Mouse (Mus musculus): ENCODE results near the gene Gtf3c2. TPM values are rescaled to one million over a fixed set of nuclear protein-coding genes. Genes with fewer than 3 reads are reported as not detected.
A peak's percentile ranks its signal among the peaks of the same experiment; 100 is the strongest.

The Gtf3c2 gene
- polyA plus RNA-seq, 1 experiment from 2014 or later = 109 TPM

DNA sequence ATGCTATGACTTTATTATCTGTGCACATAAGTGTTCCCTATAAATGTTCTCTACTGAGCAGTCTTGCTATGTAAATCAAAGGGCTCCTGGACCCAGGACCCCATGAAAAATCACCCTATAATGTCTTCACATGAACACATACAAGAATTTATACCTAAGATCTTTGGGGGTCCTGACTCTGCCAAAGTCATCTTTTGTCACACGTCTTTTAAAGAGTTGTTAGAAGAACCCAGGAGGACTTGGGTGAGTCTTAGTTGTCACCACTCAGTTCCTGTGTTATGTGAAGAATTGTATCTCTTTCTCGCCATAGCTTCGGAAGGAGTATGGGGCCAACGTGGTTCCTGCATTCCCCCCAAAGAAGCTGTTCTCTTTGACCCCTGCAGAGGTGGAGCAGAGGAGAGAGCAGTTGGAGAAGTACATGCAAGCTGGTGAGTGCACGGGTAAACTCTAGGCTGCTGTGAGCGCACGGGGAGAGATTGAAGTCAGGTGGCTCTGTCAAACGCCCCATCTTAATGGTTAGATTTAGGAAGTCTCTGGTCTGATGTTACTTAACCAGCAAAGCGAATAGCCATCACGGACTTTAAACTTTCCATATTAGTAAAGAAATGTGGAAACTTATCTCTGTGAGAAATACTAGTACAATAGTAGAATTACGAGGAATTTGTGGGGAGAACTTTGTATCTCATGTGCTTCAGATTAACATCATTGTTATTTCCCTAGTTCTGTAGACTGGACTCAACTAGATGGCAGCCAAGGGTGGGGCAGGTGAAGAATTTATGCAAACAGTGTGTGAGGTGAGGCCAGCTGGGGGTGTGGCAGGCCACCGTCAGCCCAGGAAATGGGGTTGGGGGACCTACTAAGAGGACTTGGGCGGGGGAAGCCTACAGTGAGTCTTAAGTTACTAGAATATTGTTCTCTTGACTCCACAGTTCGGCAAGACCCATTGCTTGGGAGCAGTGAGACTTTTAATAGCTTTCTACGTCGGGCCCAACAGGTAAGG, 14.8 kb upstream of the Gtf3c2 start:
- Histone ChIP-seq H3K27me3 (ENCODE audit: control insufficient read depth, insufficient read depth, low read length) (no peaks in the 10 kb centered on the region), H3K9ac (ENCODE audit: low read length) (no peak overlapping the region), H3K4me2 (ENCODE audit: low read depth, low read length, severe bottlenecking) (peak overlapping the region; percentile 77; the same call in 1 of the 2 replicates), H3K36me3 (ENCODE audit: control insufficient read depth, insufficient read depth, low read length) (peaks cover 22% of the 10 kb centered on the region; the same call in 1 of the 2 replicates), H3K4me3 (ENCODE audit: low read depth, low read length) (peak overlapping the region; percentile 83), H3K27ac (ENCODE audit: low read depth, low read length) (no peak overlapping the region), H3K4me1 (replicated peaks; ENCODE audit: control insufficient read depth, insufficient read depth, low read length) (0 out of 2 replicates have a peak, but pooled peaks cover 3% of the 10 kb centered on the region), H3K9me3 (ENCODE audit: control insufficient read depth, low read length) (no peaks in the 10 kb centered on the region)
- DNase-seq (ENCODE audit: low spot score) (no peak), ATAC-seq (replicated peaks; ENCODE audit: low FRiP score) (no peak)
- 94% methylated on average over 16 of the region's 16 CpGs for WGBS

DNA sequence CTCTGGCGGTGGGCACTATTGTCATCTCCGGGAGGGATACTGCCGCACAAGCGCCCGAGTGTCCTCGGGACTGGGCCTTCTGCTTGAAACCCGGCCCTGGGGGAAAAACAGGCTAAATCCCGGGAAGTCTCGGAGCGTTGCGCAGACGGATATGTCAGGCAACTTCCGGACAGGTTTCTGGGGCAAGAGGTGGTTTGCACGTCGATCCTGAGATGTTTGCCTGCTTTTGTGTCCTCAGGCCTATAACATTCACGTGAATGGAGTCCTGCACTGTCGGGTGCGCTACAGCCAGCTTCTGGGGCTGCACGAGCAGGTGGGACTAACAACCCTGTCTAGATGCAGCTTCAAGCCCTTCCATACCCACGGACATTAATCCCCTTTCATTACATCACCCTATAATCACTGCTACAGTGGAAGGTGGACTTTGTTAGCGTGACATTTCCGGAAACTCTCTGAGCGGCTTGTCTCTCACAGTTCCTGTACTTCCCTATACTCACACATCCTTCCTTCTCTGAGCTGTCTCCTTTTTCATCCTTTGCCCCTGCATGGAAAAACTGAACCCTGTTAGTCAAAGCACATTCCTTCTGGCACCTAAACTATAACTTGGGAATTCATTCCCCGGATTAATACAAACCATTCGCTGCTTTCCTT, 13.8 kb upstream of the Gtf3c2 start:
- Histone ChIP-seq H3K36me3 (ENCODE audit: control insufficient read depth, insufficient read depth, low read length) (peaks cover 19% of the 10 kb centered on the region; the same call in 1 of the 2 replicates), H3K27ac (ENCODE audit: low read depth, low read length) (peak overlapping the region; percentile 58; the same call in 1 of the 2 replicates), H3K4me1 (replicated peaks; ENCODE audit: control insufficient read depth, insufficient read depth, low read length) (0 out of 2 replicates have a peak, but pooled peaks cover 3% of the 10 kb centered on the region), H3K4me3 (ENCODE audit: low read depth, low read length) (peak overlapping the region; percentile 83), H3K9me3 (ENCODE audit: control insufficient read depth, low read length) (no peaks in the 10 kb centered on the region), H3K4me2 (ENCODE audit: low read depth, low read length, severe bottlenecking) (peak overlapping the region; percentile 77), H3K27me3 (ENCODE audit: control insufficient read depth, insufficient read depth, low read length) (no peaks in the 10 kb centered on the region), H3K9ac (ENCODE audit: low read length) (peak overlapping the region; percentile 74)
- 12% methylated on average over 25 of the region's 25 CpGs for WGBS
- DNase-seq (ENCODE audit: low spot score) = no peak
- ATAC-seq (replicated peaks; ENCODE audit: low FRiP score) = no peak

DNA sequence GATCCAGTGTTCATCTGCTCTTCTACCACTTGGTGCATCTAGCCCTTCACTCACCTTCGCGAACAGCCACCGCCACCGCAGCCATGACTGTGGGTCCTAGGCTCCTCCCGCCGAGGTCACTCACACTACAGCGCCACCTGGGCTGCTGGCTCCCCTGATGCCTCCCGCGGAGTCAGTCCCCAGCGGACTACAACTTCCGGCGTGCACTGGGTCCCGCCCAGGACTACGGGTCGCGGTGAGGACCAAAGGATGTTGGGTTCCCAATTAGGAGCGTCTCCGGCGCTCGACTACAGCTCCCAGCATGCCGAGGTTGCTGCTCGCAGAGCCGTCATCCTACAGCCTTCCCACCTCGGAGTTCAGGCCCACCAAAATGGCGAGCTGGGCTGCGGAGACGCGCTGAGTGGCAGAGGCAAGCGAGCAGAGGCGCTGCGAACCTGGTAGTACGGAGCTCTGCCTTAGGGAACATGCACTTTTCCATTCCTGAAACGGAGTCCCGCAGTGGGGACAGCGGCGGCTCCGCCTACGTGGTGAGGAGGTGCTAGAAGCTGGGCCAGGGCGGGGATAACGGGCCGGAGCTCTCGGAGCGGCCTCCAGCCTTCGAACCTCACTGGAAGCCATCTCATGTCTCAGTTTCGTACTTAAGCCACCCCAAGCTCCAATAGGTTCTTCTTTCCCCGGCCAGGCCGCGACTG, 13.1 kb upstream of the Gtf3c2 start, which contains the start of the genes Snx17 and Eif2b4:
Gene Snx17 (plus strand): TSS at position 289 of the 692 bp plus-strand sequence.
Gene Eif2b4 (minus strand): TSS at position 492 of the 692 bp plus-strand sequence.
- H3K4me1 ChIP-seq (replicated peaks; ENCODE audit: control insufficient read depth, insufficient read depth, low read length) = 0 out of 2 replicates have a peak, but pooled peaks cover 3% of the 10 kb centered on the region
- H3K9ac ChIP-seq (ENCODE audit: low read length) = peak within 1 kb of the TSS; percentile 74
- H3K36me3 ChIP-seq (ENCODE audit: control insufficient read depth, insufficient read depth, low read length) = peaks cover 16% of the 10 kb centered on the region; the same call in 1 of the 2 replicates
- H3K27me3 ChIP-seq (ENCODE audit: control insufficient read depth, insufficient read depth, low read length) = no peaks in the 10 kb centered on the region
- ATAC-seq (replicated peaks; ENCODE audit: low FRiP score) (peak; percentile 97), DNase-seq (ENCODE audit: low spot score) (peak; percentile 99)
- H3K27ac ChIP-seq (ENCODE audit: low read depth, low read length) = peak within 1 kb of the TSS; percentile 58; the same call in 1 of the 2 replicates
- WGBS = under 1% methylated on average over 48 of the region's 48 CpGs
- H3K4me2 ChIP-seq (ENCODE audit: low read depth, low read length, severe bottlenecking) = peak within 1 kb of the TSS; percentile 77
- H3K4me3 ChIP-seq (ENCODE audit: low read depth, low read length) = peak within 1 kb of the TSS; percentile 83
- H3K9me3 ChIP-seq (ENCODE audit: control insufficient read depth, low read length) = no peaks in the 10 kb centered on the region

DNA sequence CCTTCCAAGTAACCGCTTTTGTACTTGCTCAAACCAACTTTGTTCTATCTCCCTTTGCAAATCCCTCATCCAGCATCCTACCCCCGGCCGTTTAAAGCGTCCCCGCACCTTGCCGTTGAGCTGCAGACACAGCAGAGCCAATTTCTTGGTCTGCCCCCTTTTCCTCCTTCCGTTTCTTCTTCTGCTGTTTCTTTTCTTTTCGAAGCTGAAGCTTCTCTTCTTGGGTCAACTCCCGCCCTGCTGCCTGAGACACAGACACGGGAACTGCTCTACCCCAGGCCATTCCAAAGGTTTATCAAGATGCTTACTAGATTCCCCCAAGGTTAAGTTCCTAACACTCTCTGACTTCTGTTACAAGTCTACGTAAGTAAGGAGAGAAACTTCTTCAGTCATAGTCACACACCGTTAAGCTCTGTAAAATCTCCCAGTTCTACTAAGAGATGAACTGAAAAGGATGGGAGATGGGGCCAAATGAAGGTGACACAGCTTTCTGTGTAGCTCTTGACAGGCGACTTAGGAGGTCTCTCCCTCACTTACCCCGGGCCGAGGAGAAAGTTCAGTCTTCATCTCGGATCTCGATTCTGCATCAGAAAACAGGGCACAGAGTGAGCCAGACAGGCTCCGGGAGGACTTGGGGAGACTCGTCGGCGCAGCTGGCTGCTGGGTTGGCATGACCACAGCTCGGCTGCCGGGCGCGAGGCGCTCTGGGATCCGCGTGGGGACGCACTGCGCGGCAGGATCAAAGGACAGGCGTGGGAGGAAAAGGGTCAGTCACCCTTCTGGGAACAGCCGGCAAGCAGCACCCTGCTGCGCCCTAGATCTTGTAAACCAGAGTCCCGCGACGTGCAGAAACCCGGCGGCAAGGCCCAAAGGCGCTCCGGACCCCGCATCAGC, 12.3 kb upstream of the Gtf3c2 start:
- 16% methylated on average over 42 of the region's 42 CpGs for WGBS
- Histone ChIP-seq H3K9ac (ENCODE audit: low read length) (peak overlapping the region; percentile 74), H3K4me3 (ENCODE audit: low read depth, low read length) (peak overlapping the region; percentile 83), H3K9me3 (ENCODE audit: control insufficient read depth, low read length) (no peaks in the 10 kb centered on the region), H3K4me1 (replicated peaks; ENCODE audit: control insufficient read depth, insufficient read depth, low read length) (0 out of 2 replicates have a peak, but pooled peaks cover 3% of the 10 kb centered on the region), H3K27me3 (ENCODE audit: control insufficient read depth, insufficient read depth, low read length) (no peaks in the 10 kb centered on the region), H3K27ac (ENCODE audit: low read depth, low read length) (peak overlapping the region; percentile 33; the same call in 1 of the 2 replicates), H3K36me3 (ENCODE audit: control insufficient read depth, insufficient read depth, low read length) (peaks cover 15% of the 10 kb centered on the region; the same call in 1 of the 2 replicates), H3K4me2 (ENCODE audit: low read depth, low read length, severe bottlenecking) (peak overlapping the region; percentile 53)
- no peak for DNase-seq (ENCODE audit: low spot score)
- no peak for ATAC-seq (replicated peaks; ENCODE audit: low FRiP score)

DNA sequence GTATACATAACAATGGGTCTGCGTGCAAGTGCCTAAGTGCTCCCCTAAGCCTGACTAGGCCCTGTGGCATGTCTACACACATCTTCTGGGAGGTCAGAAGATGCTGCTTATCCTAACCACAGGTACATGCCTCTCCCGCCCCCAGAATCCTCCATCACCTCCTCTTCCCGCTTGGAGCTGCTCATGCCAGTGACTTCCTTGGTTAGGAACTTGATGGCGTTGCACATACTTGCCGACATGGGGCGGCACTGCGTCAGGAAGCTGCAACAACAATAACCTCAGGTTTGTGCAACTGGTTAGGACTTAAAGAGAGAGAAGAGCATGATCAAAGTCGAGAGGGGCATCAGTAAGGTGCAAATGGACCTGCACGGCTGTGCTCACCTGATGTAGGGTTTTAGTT, 10.3 kb upstream of the Gtf3c2 start:
- 85% methylated on average over 9 of the region's 9 CpGs for WGBS
- no peak overlapping the region for H3K4me2 ChIP-seq (ENCODE audit: low read depth, low read length, severe bottlenecking)
- DNase-seq (ENCODE audit: low spot score) (no peak), ATAC-seq (replicated peaks; ENCODE audit: low FRiP score) (no peak)
- H3K4me1 ChIP-seq (replicated peaks; ENCODE audit: control insufficient read depth, insufficient read depth, low read length) = 0 out of 2 replicates have a peak, but pooled peaks cover 3% of the 10 kb centered on the region
- peaks cover 13% of the 10 kb centered on the region; the same call in 1 of the 2 replicates for H3K36me3 ChIP-seq (ENCODE audit: control insufficient read depth, insufficient read depth, low read length)
- no peak overlapping the region for H3K27ac ChIP-seq (ENCODE audit: low read depth, low read length)
- H3K4me3 ChIP-seq (ENCODE audit: low read depth, low read length) = no peak overlapping the region
- H3K9ac ChIP-seq (ENCODE audit: low read length) = no peak overlapping the region
- no peaks in the 10 kb centered on the region for H3K27me3 ChIP-seq (ENCODE audit: control insufficient read depth, insufficient read depth, low read length)
- no peaks in the 10 kb centered on the region for H3K9me3 ChIP-seq (ENCODE audit: control insufficient read depth, low read length)

DNA sequence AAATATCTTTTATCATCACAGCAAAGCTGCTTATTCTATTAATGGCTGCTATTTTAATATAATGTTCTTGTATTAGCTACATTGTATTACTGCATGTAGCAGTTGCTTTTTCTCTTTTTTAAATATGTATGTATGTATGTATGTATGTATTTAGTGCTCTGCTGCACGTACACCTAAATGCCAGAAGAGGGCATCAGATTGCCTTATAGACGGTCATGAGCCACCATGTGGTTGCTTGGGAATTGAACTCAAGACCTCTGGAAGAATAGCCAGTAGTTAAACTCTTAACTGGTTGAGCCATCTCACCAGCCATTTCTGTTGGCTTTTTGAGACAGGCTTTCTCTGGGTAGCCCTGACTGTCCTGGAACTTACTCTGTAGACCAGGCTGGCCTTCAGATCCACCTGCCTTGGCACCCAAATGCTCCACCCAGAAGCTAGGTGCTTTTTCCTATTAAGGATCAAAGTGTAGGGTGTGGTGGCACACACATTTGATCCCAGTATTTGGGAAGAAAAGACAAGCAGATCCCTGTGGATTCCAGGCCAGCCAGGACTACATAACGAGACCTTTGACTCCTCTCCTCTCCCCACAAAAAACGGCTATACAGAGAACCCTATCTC, 8.4 kb upstream of the Gtf3c2 start:
- no peak for ATAC-seq (replicated peaks; ENCODE audit: low FRiP score)
- no peaks in the 10 kb centered on the region for H3K9me3 ChIP-seq (ENCODE audit: control insufficient read depth, low read length)
- H3K4me2 ChIP-seq (ENCODE audit: low read depth, low read length, severe bottlenecking) = no peak overlapping the region
- H3K27ac ChIP-seq (ENCODE audit: low read depth, low read length) = no peak overlapping the region
- H3K9ac ChIP-seq (ENCODE audit: low read length) = no peak overlapping the region
- WGBS = 73% methylated on average over 4 of the region's 4 CpGs
- no peak for DNase-seq (ENCODE audit: low spot score)
- H3K4me1 ChIP-seq (replicated peaks; ENCODE audit: control insufficient read depth, insufficient read depth, low read length) = no peaks in the 10 kb centered on the region
- H3K27me3 ChIP-seq (ENCODE audit: control insufficient read depth, insufficient read depth, low read length) = no peaks in the 10 kb centered on the region
- H3K36me3 ChIP-seq (ENCODE audit: control insufficient read depth, insufficient read depth, low read length) = peaks cover 13% of the 10 kb centered on the region; the same call in 1 of the 2 replicates
- H3K4me3 ChIP-seq (ENCODE audit: low read depth, low read length) = no peak overlapping the region

DNA sequence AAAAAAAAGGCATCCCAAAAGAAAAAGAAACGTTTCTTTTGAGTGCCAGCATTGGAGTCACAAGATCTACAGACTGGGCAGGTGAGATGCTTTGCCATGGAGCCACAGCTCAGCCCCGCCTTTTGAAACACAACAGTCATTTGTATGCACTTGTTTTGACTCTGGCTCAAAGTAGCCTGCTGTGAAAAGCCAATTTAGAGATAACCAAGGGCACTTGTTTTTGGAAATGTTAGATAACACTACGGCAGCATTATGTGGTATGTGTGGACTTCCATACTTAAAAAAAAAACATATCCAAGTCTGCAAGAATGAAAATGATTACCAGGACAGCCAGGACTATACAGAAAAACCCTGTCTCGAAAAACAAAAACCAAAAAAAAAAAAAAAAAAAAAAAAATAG, 3.7 kb upstream of the Gtf3c2 start:
- Histone ChIP-seq H3K27me3 (ENCODE audit: control insufficient read depth, insufficient read depth, low read length) (no peaks in the 10 kb centered on the region), H3K4me1 (replicated peaks; ENCODE audit: control insufficient read depth, insufficient read depth, low read length) (no peaks in the 10 kb centered on the region), H3K4me2 (ENCODE audit: low read depth, low read length, severe bottlenecking) (no peak overlapping the region), H3K36me3 (ENCODE audit: control insufficient read depth, insufficient read depth, low read length) (peaks cover 6% of the 10 kb centered on the region; the same call in 1 of the 2 replicates), H3K9ac (ENCODE audit: low read length) (no peak overlapping the region), H3K27ac (ENCODE audit: low read depth, low read length) (no peak overlapping the region), H3K9me3 (ENCODE audit: control insufficient read depth, low read length) (no peaks in the 10 kb centered on the region), H3K4me3 (ENCODE audit: low read depth, low read length) (no peak overlapping the region)
- WGBS = 66% methylated on average over 4 of the region's 4 CpGs
- ATAC-seq (replicated peaks; ENCODE audit: low FRiP score) = no peak
- no peak for DNase-seq (ENCODE audit: low spot score)
